Mouse (Mus musculus) liver, embryonic 14.5 days (tissue): Measurements from ENCODE around the gene Tmcc1. TPM values are rescaled to one million over a fixed set of nuclear protein-coding genes. Genes with fewer than 3 reads are reported as not detected.

Experiments
- ATAC-seq: fragments of 200-750 bp; cut with Nextera tagmentation; 2 replicates; pipeline ENCODE4 v1.8.0; 2017; ENCODE audit warnings: moderate number of reproducible peaks, mild to moderate bottlenecking, moderate library complexity; ENCODE audit not compliant: insufficient read depth
- DNase-seq, 3 experiments: peaks; one replicate each; pipeline ENCODE4 v3.0.0-alpha.2; 2012 to 2013; ENCODE audit warnings: low read depth in 3 of 3, low spot score in 3 of 3
- H3K27ac ChIP-seq: fragments of 300-500 bp; sonication (generic); 2 replicates; pipeline ENCODE4 v1.5.1; 2014; ENCODE audit warnings: moderate library complexity, mild to moderate bottlenecking, control low read depth, inconsistent platforms
- H3K27me3 ChIP-seq: fragments of 300-500 bp; sonication (generic); 2 replicates; pipeline ENCODE4 v1.6.1; 2014; ENCODE audit warnings: mild to moderate bottlenecking, low read length, moderate library complexity; ENCODE audit not compliant: control insufficient read depth, insufficient read depth
- H3K36me3 ChIP-seq: fragments of 300-500 bp; sonication (generic); replicated peaks from 2 replicates; pipeline ENCODE4 v1.6.1; 2014; ENCODE audit warnings: low read depth; ENCODE audit not compliant: control insufficient read depth, insufficient read depth
- H3K4me1 ChIP-seq, 2 experiments: fragments of 200-500 bp in 1 of 2; fragments of 300-500 bp in 1 of 2; sonication (generic) in 1 of 2; replicated peaks; 2 replicates each; pipeline ENCODE4 v1.6.1; 2012 to 2014; ENCODE audit warnings: antibody characterized with exemption in 1 of 2, inconsistent platforms in 1 of 2, low read length in 1 of 2; ENCODE audit not compliant: control insufficient read depth in 2 of 2, insufficient read depth in 2 of 2
- H3K4me2 ChIP-seq: fragments of 300-500 bp; sonication (generic); 2 replicates; pipeline ENCODE4 v1.6.1; 2014; ENCODE audit warnings: low read depth, mild to moderate bottlenecking, control low read depth, moderate library complexity
- H3K4me3 ChIP-seq, 2 experiments: fragments of 200-500 bp in 1 of 2; fragments of 300-500 bp in 1 of 2; sonication (generic) in 1 of 2; 2 replicates each; pipeline ENCODE4 v1.5.1; 2012 to 2014; ENCODE audit warnings: low read depth in 2 of 2, low read length in 2 of 2, mild to moderate bottlenecking in 2 of 2, control low read depth in 1 of 2, inconsistent platforms in 1 of 2, moderate library complexity in 1 of 2; ENCODE audit not compliant: insufficient read depth in 1 of 2
- H3K9ac ChIP-seq: fragments of 300-500 bp; sonication (generic); replicated peaks from 2 replicates; pipeline ENCODE4 v1.6.1; 2014; ENCODE audit warnings: mild to moderate bottlenecking, control low read depth, moderate library complexity
- H3K9me3 ChIP-seq: fragments of 300-500 bp; sonication (generic); 2 replicates; pipeline ENCODE4 v1.6.1; 2016; ENCODE audit warnings: low read length, mixed read lengths; ENCODE audit not compliant: control insufficient read depth
- CTCF ChIP-seq: IDR thresholded peaks from 2 replicates; pipeline ENCODE4 v1.5.1; 2016; ENCODE audit warnings: antibody characterized with exemption, low read depth, control low read depth
- EP300 ChIP-seq: IDR thresholded peaks from 2 replicates; pipeline ENCODE4 v1.6.1; 2016; ENCODE audit warnings: antibody characterized with exemption, low read depth
- WGBS: fragments of 180-500 bp; shearing (Covaris S2); extraction: QIAGEN DNeasy Blood & Tissue Kit; methylation state at CpG from one replicate; pipeline ENCODE4 v1.1.7; 2014; ENCODE audit not compliant: insufficient replicate concordance; 5-methylcytosine and 5-hydroxymethylcytosine counted together
- polyA plus RNA-seq, 2 experiments: library from polyadenylated mRNA; depleted of rRNA in 1 of 2; stranded (reverse) in 1 of 2; unstranded in 1 of 2; fragments of >200 nt; fragmentation: Nextera tagmentation in 1 of 2; extraction: Ambion mirVana in 1 of 2; gene quantifications; 2 replicates each; pipeline versions ENCODE4 v1.2.1 to v1.2.3; 2012 to 2014

The Tmcc1 gene
- polyA plus RNA-seq, 2 experiments = 2.6 to 3.2 TPM

GRCm38 (mm10) chr6:116005959-116006288 lies 187.4 kb downstream of the Tmcc1 start:
- no peak for ATAC-seq
- no peak for DNase-seq
- no peaks in the 10 kb centered on the region for H3K27me3 ChIP-seq
- H3K4me2 ChIP-seq = no peak overlapping the region
- H3K9me3 ChIP-seq = no peaks in the 10 kb centered on the region
- 75% methylated on average over 4 of the region's 4 CpGs for WGBS
- TF ChIP-seq EP300 = no peak
- TF ChIP-seq CTCF = no peak
- H3K9ac ChIP-seq = no peak overlapping the region
- no peak overlapping the region for H3K27ac ChIP-seq
- no peak overlapping the region for H3K4me3 ChIP-seq
- peaks cover 8 to 19% of the 10 kb centered on the region in 2 experiments for H3K4me1 ChIP-seq
- no peaks in the 10 kb centered on the region for H3K36me3 ChIP-seq

- no peak overlapping the region for H3K4me2 ChIP-seq
- no peak overlapping the region for H3K27ac ChIP-seq
- TF ChIP-seq CTCF = no peak
- TF ChIP-seq EP300 = no peak
- H3K27me3 ChIP-seq = no peaks in the 10 kb centered on the region
- WGBS = 62% methylated on average over 17 of the region's 17 CpGs
- H3K36me3 ChIP-seq = no peaks in the 10 kb centered on the region
- H3K9me3 ChIP-seq = no peaks in the 10 kb centered on the region
- ATAC-seq (no peak), DNase-seq (no peak)
- no peak overlapping the region for H3K9ac ChIP-seq
- no peak overlapping the region for H3K4me3 ChIP-seq
- peaks cover 8 to 19% of the 10 kb centered on the region in 2 experiments for H3K4me1 ChIP-seq
These were observed 187.9 kb downstream of the Tmcc1 start for GRCm38 (mm10) chr6:116005275-116005958.

- WGBS = 58% methylated on average over 5 of the region's 6 CpGs
- Histone ChIP-seq H3K4me3 (no peak overlapping the region), H3K9ac (no peak overlapping the region), H3K4me1 (peaks cover 8 to 19% of the 10 kb centered on the region in 2 experiments), H3K27me3 (no peaks in the 10 kb centered on the region), H3K36me3 (no peaks in the 10 kb centered on the region), H3K9me3 (no peaks in the 10 kb centered on the region), H3K4me2 (no peak overlapping the region), H3K27ac (no peak overlapping the region)
- TF ChIP-seq CTCF = no peak
- TF ChIP-seq EP300 = no peak
- DNase-seq (no peak), ATAC-seq (no peak)
These were observed 188.6 kb downstream of the Tmcc1 start for GRCm38 (mm10) chr6:116004716-116005115.

GRCm38 (mm10) chr6:116004069-116004468 lies 189.2 kb downstream of the Tmcc1 start:
- ATAC-seq (peak; percentile 24; the same call in 1 of the 2 replicates), DNase-seq (no peak)
- Histone ChIP-seq H3K36me3 (no peaks in the 10 kb centered on the region), H3K9ac (no peak overlapping the region), H3K4me3 (no peak overlapping the region), H3K27me3 (no peaks in the 10 kb centered on the region), H3K27ac (no peak overlapping the region), H3K4me1 (peaks cover 8 to 19% of the 10 kb centered on the region in 2 experiments), H3K9me3 (no peaks in the 10 kb centered on the region), H3K4me2 (peak overlapping the region; percentile 41)
- WGBS = 12% methylated on average over 7 of the region's 7 CpGs
- TF ChIP-seq CTCF = no peak
- TF ChIP-seq EP300 = no peak

- DNase-seq (no peak), ATAC-seq (no peak)
- 0 out of 2 replicates have a peak overlapping the region, but pooled peaks have one; percentile 5 for H3K9ac ChIP-seq
- H3K36me3 ChIP-seq = no peaks in the 10 kb centered on the region
- no peak overlapping the region for H3K4me3 ChIP-seq
- no peaks in the 10 kb centered on the region for H3K27me3 ChIP-seq
- peak overlapping the region; percentile 41 for H3K4me2 ChIP-seq
- no peaks in the 10 kb centered on the region for H3K9me3 ChIP-seq
- peaks cover 8 to 19% of the 10 kb centered on the region in 2 experiments for H3K4me1 ChIP-seq
- no peak overlapping the region for H3K27ac ChIP-seq
- WGBS = 6% methylated on average over 5 of the region's 5 CpGs
- TF ChIP-seq EP300 = no peak
- no peak for TF ChIP-seq CTCF
These were observed 189.8 kb downstream of the Tmcc1 start for GRCm38 (mm10) chr6:116003516-116003915.
